ENCODE assay signal across 10 mouse cellular contexts in the genomic region with DNA sequence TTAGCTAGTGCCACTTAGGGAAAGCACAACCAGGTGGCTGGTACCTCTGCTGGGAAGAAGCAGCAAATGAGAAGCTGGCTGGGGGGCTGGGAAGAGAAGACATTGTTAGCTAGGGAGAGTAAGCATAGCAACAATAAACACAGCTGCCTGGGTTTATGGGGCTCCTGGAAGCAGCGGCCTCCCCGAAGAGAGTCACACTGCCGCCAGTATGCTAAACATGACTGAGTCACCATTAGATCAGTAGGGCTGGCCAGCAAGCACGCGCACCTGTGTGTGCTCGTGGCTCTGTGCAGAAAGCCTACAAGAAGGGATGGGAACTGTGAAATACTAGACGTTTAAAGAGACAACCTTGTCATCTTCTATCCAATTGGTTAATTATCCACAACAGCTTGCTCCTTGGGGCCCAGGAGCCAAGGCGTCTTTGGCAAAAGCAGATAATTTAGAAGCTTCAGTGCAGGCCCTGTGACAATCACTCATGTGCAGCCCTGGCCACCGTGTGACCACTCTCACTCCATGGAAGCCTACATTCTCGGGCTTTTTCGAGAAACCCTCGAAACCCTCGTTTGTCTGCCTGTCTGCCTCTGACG. TPM values are rescaled to one million over a fixed set of nuclear protein-coding genes. Genes with fewer than 3 reads are reported as not detected.
DNase-seq lines count a peak whose midpoint lies in the region; ATAC-seq and TF ChIP-seq lines count a peak whose summit lies in the region.
"Had no signal": no experiment of that assay in that cellular context is flagged by ENCODE, and none has a peak within 500 bp of the region (broad histone marks: within the 10 kb centered on the region; RNA-seq: fewer than 3 reads in every experiment).

No protein-coding gene starts in this region.

- H3K9me3 ChIP-seq in intestine, embryonic 14.5 days (ENCODE audit: control insufficient read depth, low read length) = no peaks in the 10 kb centered on the region
- no peaks in the 10 kb centered on the region for H3K9me3 ChIP-seq in intestine, postnatal 0 days (ENCODE audit: control insufficient read depth)
- H3K9me3 ChIP-seq in kidney, postnatal 0 days (replicated peaks; ENCODE audit: low read length) = no peaks in the 10 kb centered on the region

- DNase-seq in intestine, embryonic 14.5 days (ENCODE audit: low spot score) = peak; percentile 68
- DNase-seq in 3T3-L1 (ENCODE audit: low read depth, low spot score) (peak; percentile 50), NIH3T3 (ENCODE audit: low read depth) (peak; percentile 60)
- peak; percentile 54 for DNase-seq in kidney, postnatal 0 days (ENCODE audit: low spot score)
- DNase-seq in ovary, adult 18-20 months (ENCODE audit: low spot score) = no peak
- no peak for DNase-seq in testis, postnatal 14 days (ENCODE audit: low spot score)
- no peak for DNase-seq in layer of hippocampus, adult 8-10 months (ENCODE audit: low spot score in 2 of 2)
- DNase-seq: gastrocnemius, postnatal 25 days; thymus, adult 2 months had no signal

- no peak overlapping the region for H3K9ac ChIP-seq in intestine, embryonic 14.5 days (ENCODE audit: low read length)
- no peak overlapping the region for H3K9ac ChIP-seq in intestine, postnatal 0 days (ENCODE audit: low read depth, low read length)
- no peak overlapping the region for H3K9ac ChIP-seq in kidney, postnatal 0 days (ENCODE audit: low read depth, low read length)

- H3K4me1 ChIP-seq in intestine, embryonic 14.5 days (replicated peaks; ENCODE audit: control insufficient read depth, insufficient read depth, low read length) = peaks cover 22% of the 10 kb centered on the region
- H3K4me1 ChIP-seq in intestine, postnatal 0 days (replicated peaks; ENCODE audit: control insufficient read depth, insufficient read depth, low read length) = no peaks in the 10 kb centered on the region; the same call in 1 of the 2 replicates
- H3K4me1 ChIP-seq in kidney, postnatal 0 days (replicated peaks; ENCODE audit: insufficient read depth, low read length) = peaks cover 20% of the 10 kb centered on the region

- 28% methylated on average over 14 of the region's 14 CpGs for WGBS in intestine, embryonic 14.5 days
- 37% methylated on average over 14 of the region's 14 CpGs for whole genome bisulfite sequencing in intestine, postnatal 0 days
- WGBS in kidney, postnatal 0 days = 25% methylated on average over 14 of the region's 14 CpGs

- no peak for ATAC-seq in intestine, embryonic 14.5 days (replicated peaks; ENCODE audit: low FRiP score, low TSS enrichment, low read depth)
- ATAC-seq in intestine, postnatal 0 days = no peak
- ATAC-seq in kidney, postnatal 0 days (replicated peaks; ENCODE audit: low FRiP score, low read depth) = no peak; the same call in 1 of the 2 replicates

- H3K27ac ChIP-seq in intestine, embryonic 14.5 days (ENCODE audit: low read depth) = no peak overlapping the region; the same call in 1 of the 2 replicates
- no peak overlapping the region for H3K27ac ChIP-seq in intestine, postnatal 0 days (ENCODE audit: low read depth, low read length)
- peak overlapping the region; percentile 72 for H3K27ac ChIP-seq in kidney, postnatal 0 days

- no peaks in the 10 kb centered on the region for H3K36me3 ChIP-seq in intestine, embryonic 14.5 days (ENCODE audit: control insufficient read depth, insufficient read depth, low read length)
- H3K36me3 ChIP-seq in intestine, postnatal 0 days (ENCODE audit: control insufficient read depth, insufficient read depth) = no peaks in the 10 kb centered on the region; the same call in 1 of the 2 replicates
- no peaks in the 10 kb centered on the region for H3K36me3 ChIP-seq in kidney, postnatal 0 days (ENCODE audit: insufficient read depth, low read length)

- no peaks in the 10 kb centered on the region for H3K27me3 ChIP-seq in intestine, embryonic 14.5 days (replicated peaks; ENCODE audit: control insufficient read depth, insufficient read depth, low read length)
- no peaks in the 10 kb centered on the region for H3K27me3 ChIP-seq in intestine, postnatal 0 days (replicated peaks; ENCODE audit: control insufficient read depth, insufficient read depth, low read length)
- H3K27me3 ChIP-seq in kidney, postnatal 0 days (ENCODE audit: insufficient read depth, low read length) = no peaks in the 10 kb centered on the region

- no peak overlapping the region for H3K4me2 ChIP-seq in intestine, embryonic 14.5 days (ENCODE audit: low read length)
- H3K4me2 ChIP-seq in intestine, postnatal 0 days (replicated peaks; ENCODE audit: low read depth) = no peak overlapping the region
- no peak overlapping the region for H3K4me2 ChIP-seq in kidney, postnatal 0 days (ENCODE audit: low read length)

- H3K4me3 ChIP-seq in intestine, embryonic 14.5 days (ENCODE audit: low read depth, low read length) = no peak overlapping the region
- H3K4me3 ChIP-seq in intestine, postnatal 0 days (ENCODE audit: low read depth, low read length) = no peak overlapping the region
- H3K4me3 ChIP-seq in kidney, postnatal 0 days (replicated peaks; ENCODE audit: low read depth, low read length) = no peak overlapping the region

- no peak for TF ChIP-seq CTCF in intestine, postnatal 0 days (IDR thresholded peaks at IDR 0.05; ENCODE audit: low read depth)
- no peak for TF ChIP-seq CTCF in kidney, postnatal 0 days (IDR thresholded peaks at IDR 0.05; ENCODE audit: low read depth)

RNA-seq across cellular contexts. Expression of gene Angptl2, which starts 9.8 kb away (rescaled TPM):
- 38.7 and 41.0 TPM in 2 replicates for polyA plus RNA-seq in intestine, embryonic 14.5 days (2014; fragmentation: Nextera tagmentation; extraction: Ambion mirVana)
- 24.2 and 25.5 TPM in 2 replicates for polyA plus RNA-seq in intestine, postnatal 0 days (2015; fragmentation: Nextera tagmentation; extraction: Ambion mirVana)
- 36.9 and 41.1 TPM in 2 replicates for polyA plus RNA-seq in kidney, postnatal 0 days (2015; fragmentation: Nextera tagmentation; extraction: Ambion mirVana)
- 1 to 10 TPM; 1.5 to 3.7 (median 2.4) TPM for total RNA-seq in layer of hippocampus, adult 8-10 months (2022)

Comparison
In these comparisons a context has a peak if more than half of its experiments do, and no peak if none do; other contexts are left out.
1. DNase-seq: peak in intestine, embryonic 14.5 days (single experiment), 3T3-L1 (single experiment), NIH3T3 (single experiment) and kidney, postnatal 0 days (single experiment); none in ovary, adult 18-20 months (single experiment), testis, postnatal 14 days (single experiment) and layer of hippocampus, adult 8-10 months (0 of 2).